Mouse (Mus musculus) ES-Bruce4 (cell line): Measurements from ENCODE around the gene Lingo3.

Experiments used
- CTCF ChIP-seq: IDR thresholded peaks from one replicate; pipeline ENCODE4 v1.8.1; 2011; ENCODE audit warnings: low read depth, low read length
- EP300 ChIP-seq: IDR thresholded peaks from 2 replicates; pipeline ENCODE4 v1.6.1; 2011; ENCODE audit warnings: low read depth, low read length; ENCODE audit not compliant: insufficient read depth
- POLR2A ChIP-seq: IDR thresholded peaks from one replicate; pipeline ENCODE4 v1.8.1; 2011; ENCODE audit warnings: low read length; ENCODE audit not compliant: insufficient read depth

DNA sequence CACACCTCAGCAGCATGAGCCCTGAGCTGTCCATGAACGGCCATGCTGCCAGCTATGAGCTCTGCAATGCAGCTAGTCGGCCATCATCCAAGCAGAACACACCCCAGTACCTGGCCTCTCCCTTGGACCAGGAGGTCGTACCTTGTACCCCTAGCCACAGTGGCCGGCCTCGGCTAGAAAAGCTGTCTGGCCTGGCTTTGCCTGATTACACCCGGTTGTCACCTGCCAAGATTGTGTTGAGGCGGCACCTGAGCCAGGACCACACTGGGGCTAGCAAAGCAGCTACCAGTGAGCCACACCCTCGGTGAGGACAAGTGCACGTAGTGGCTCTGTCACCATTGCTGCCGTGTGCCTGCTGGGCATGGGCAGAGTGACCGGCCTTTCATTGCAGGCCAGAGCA is 57.9 kb downstream of the Lingo3 start:
- TF ChIP-seq CTCF (no peak), POLR2A (no peak), EP300 (no peak)
